Mouse (Mus musculus): ENCODE measurements around the gene Gpx8.

DNA sequence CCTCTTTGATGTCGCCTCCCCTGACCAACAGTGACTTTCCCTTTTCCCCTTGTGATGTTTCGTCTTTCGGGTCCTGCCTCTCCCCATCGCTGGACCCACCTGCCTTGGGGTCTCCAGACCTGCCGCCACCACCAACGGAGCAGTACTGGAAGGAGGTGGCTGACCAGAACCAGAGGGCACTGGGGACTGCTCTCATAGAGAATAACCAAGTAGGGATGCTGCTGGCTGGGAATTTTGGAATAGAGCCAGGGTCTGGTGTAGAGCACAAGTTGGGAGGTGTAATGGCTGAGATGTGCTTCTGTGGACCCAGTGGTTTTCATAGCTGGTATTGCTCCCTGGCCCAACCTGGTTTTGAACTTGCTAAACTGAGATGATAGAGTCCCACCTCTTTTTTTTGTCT lies 48.8 kb downstream of the Gpx8 start:
- TF ChIP-seq E2F4 (IDR thresholded peaks at IDR 0.05; ENCODE audit: insufficient read depth) (no peak), POLR2A (IDR thresholded peaks at IDR 0.05; ENCODE audit: insufficient read length, low read depth) (no peak)

Measured in myocyte (in vitro differentiated cells).